Mouse (Mus musculus) ES-Bruce4 (cell line): ENCODE results near the gene Tgm1.

Source experiments
- EP300 ChIP-seq: IDR thresholded peaks from 2 replicates; pipeline ENCODE4 v1.6.1; 2011; ENCODE audit warnings: low read depth, low read length; ENCODE audit not compliant: insufficient read depth
- POLR2A ChIP-seq: IDR thresholded peaks from one replicate; pipeline ENCODE4 v1.8.1; 2011; ENCODE audit warnings: low read length; ENCODE audit not compliant: insufficient read depth

DNA sequence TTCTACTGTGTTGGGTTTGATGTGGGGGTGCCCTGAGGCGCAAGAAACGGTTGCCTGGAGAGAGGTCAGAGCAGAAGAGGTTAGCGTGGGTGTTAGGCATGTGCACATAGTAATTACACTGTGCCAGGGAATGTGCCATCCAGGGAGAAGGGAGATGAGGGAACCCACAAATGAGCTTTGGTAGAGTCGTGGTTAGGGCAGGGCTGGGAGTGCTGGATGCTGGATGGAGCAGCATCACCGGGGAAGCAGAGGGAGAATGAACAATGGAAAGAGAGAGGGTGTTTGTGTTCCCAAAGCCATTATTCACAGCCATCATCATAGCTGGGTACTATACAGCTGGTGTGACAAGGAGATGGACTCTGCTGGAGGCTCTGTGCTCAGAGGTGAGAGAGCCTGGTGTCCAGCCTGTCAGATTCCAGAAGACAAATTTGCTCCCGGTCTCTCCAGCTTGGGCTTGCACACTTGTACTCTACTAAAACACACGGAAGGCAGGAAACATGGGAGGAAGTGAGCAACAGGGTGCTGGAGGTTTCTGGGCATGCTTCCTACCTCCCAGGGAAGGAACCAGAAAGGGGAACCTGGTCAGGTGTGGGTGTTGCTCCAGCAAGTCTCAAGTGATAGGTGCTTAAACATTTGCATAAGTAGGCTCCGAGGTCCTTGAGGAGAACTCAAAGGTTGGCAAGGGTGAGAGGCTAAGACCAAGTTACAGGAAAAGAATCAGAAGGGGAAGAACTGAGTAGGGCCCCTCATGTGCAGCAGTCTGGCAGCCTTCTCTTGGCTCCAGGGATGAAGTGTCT lies 14.4 kb upstream of the Tgm1 start:
- TF ChIP-seq EP300: no peak
- TF ChIP-seq POLR2A: no peak
